Mouse (Mus musculus) cortical plate, adult 2 months (tissue): ENCODE measurements around the gene Zc3h12a.

Experiments
- CTCF ChIP-seq: fragments of 200-500 bp; IDR thresholded peaks from 2 replicates; pipeline ENCODE4 v1.5.1; 2011; ENCODE audit warnings: mild to moderate bottlenecking, control low read depth, low read length; ENCODE audit not compliant: insufficient read depth; ENCODE audit errors: extremely low read depth
- POLR2A ChIP-seq: fragments of 200-500 bp; IDR thresholded peaks from 2 replicates; pipeline ENCODE4 v1.6.1; 2011; ENCODE audit warnings: mild to moderate bottlenecking, low read length, control low read depth; ENCODE audit not compliant: insufficient read depth; ENCODE audit errors: extremely low read depth

DNA sequence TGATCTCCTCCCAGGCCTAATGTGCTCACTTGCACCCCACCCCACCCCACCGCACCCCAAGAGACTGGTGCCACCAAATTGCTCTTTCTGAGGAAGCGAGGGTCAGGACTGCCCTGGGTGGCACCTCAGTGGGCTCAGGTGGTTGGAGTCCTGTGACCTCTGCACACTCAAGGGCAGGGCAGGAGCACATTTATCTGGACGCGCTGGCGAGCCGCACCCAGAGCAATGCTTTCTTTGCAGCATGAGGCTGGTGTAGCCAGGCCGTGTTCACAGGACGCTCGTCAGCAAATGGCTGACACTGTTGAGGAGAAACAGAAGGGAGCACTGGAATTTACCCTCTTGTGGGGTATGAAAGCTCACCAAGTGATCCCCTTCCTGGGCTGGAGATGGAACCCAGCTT lies 22.3 kb downstream of the Zc3h12a start:
- TF ChIP-seq POLR2A: no peak
- TF ChIP-seq CTCF: no peak
